Mouse (Mus musculus) brain, embryonic 18.5 days (tissue): ENCODE measurements around the gene Srxn1.
A peak's percentile ranks its signal among the peaks of the same experiment; 100 is the strongest.
"Not testable (repeated sequence)": the region's sequence is repeated elsewhere in the genome, so short reads cannot be mapped to it uniquely, and the experiment has no call there.

Source experiments
- DNase-seq: peaks from one replicate; pipeline ENCODE4 v3.0.0-alpha.2; 2012; ENCODE audit warnings: low read depth, low spot score

Gene Srxn1

GRCm38 (mm10) chr2:152105318-152106224 is at the start of gene Srxn1:
Gene Srxn1 (plus strand): TSS chr2:152105516.
- DNase-seq = no peak

- no peak for DNase-seq
Observed at GRCm38 (mm10) chr2:152056368-152057251, 48.7 kb upstream of the Srxn1 start.

DNA sequence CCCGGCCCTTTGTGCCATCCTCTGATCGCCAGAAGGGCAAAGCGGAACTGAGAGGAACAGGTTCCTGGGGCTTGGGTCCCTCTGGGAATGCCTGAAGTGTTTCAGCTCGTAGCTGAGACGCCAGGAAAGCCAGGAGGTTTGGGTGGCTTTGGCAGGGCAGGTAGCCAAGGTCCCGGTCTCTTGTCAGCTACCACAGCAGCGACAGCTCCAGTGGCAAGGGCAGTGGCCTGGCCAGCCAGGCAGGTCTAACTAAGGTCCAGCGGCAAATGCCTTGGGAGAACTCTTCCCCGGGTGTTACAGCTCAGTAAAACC is 48.1 kb upstream of the Srxn1 start:
- DNase-seq = no peak

DNA sequence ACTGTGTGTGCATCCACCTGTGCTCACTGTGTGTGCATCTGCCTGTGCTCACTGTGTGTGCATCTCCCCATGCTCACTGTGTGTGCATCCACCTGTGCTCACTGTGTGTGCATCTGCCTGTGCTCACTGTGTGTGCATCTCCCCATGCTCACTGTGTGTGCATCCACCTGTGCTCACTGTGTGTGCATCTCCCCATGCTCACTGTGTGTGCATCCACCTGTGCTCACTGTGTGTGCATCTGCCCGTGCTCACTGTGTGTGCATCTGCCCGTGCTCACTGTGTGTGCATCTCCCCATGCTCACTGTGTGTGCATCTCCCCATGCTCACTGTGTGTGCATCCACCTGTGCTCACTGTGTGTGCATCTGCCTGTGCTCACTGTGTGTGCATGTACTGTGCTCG is 42.5 kb upstream of the Srxn1 start:
- not testable (repeated sequence) for DNase-seq

GRCm38 (mm10) chr2:152068660-152069433 is 36.5 kb upstream of the Srxn1 start:
- DNase-seq = no peak

- DNase-seq = no peak
Observed at GRCm38 (mm10) chr2:152069434-152069786, 35.9 kb upstream of the Srxn1 start.

DNA sequence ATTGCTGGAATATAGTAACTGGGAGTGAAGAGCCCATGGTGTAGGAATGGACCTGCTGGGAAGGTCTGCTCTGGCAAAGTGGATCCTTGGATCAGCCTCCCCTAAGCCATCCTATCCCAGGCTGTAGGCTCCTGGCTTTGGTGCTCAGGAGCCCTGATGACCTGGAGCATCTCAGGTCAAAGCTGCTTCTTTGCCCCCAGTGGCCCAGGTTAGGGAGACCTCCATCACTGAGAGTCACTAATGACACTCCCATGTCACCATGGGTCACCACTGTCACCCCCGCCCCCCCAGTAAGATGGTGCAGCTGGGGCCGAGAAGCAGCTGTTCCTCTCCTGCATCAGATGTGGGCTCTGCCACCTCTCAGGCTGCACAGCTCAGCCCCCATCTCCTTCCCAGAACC is 35.4 kb upstream of the Srxn1 start:
- no peak for DNase-seq

DNA sequence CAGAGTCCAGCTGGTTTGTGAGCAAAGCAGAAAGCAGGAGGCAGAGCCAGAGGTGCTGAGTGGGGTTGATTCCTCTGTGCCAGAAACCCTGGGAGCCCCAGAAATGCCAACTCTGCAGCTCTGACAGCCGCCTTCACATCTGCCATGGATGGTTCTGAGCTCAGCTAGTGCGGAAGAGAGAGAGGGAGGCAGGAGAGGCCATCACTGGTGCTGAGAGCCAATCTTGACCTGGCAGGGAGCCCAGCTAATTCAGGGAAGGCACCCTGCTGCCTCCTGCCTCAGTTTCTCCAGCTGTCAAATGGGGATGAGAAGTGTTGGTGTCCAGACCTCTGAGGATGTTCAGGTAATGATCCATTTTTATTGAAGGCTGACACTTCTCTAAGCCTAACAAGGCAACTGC is 30.8 kb upstream of the Srxn1 start:
- no peak for DNase-seq

DNA sequence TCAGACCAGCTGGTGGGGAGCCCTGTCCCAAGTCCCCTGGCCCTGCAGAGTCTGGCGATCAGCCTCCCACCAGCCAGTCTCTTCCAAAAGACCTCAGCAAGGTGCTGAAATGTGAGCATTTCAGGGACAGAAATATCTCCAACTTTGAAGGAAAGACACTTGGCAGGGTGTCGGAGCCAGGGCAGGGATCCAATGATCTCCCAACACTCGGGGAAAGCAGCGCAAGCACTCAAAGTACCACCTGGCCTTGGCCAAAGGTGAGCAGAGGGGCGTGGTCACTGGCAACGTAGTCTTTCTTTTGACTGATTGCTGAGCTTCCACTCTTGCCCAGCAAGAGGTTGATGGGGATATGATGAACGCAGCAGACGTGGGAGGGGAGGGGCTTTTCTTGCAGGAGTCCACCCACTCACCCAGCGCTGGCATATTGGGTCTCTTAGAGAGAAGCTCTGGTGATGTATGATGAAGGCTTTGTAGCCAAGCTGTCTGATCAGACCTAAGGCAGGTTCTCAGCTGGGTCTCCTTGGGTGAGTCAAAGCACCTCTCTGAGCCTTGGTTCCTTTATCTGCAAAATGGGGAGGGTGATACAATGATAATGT is 29.9 kb upstream of the Srxn1 start:
- DNase-seq = no peak

- no peak for DNase-seq
Observed at GRCm38 (mm10) chr2:152077337-152077736, 28.0 kb upstream of the Srxn1 start.

GRCm38 (mm10) chr2:152080685-152081541 is 24.4 kb upstream of the Srxn1 start, which contains the start of gene Scrt2:
Gene Scrt2 (plus strand): TSS chr2:152081529.
- DNase-seq = peak; percentile 55

GRCm38 (mm10) chr2:152081641-152082448 is 23.5 kb upstream of the Srxn1 start:
- no peak for DNase-seq

- no peak for DNase-seq
Observed at GRCm38 (mm10) chr2:152082456-152083285, 22.6 kb upstream of the Srxn1 start.

DNA sequence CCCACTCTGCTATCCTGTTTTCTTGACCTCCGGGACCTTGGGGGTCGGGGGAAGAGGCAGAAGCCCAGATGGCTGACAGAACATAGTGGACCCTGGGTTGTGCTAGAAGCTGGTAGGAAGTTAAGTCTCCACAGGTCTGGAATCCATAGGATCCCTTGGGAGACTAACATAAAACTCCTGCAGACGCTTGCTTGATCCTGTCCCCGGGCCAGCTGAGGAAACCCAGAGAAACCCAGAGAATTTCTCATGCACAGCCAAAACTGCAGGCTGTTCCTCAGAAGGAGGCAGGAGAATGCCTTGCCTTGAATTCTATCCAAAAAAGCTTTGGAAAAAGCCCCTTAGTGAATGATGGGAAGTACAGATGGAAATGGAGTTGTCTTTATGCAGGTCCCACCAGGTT is 21.9 kb upstream of the Srxn1 start:
- no peak for DNase-seq

- DNase-seq = no peak
Observed at GRCm38 (mm10) chr2:152084298-152084697, 21.0 kb upstream of the Srxn1 start.

- no peak for DNase-seq
Observed at GRCm38 (mm10) chr2:152085414-152085813, 19.9 kb upstream of the Srxn1 start.

- no peak for DNase-seq
Observed at GRCm38 (mm10) chr2:152086451-152086850, 18.9 kb upstream of the Srxn1 start.

DNA sequence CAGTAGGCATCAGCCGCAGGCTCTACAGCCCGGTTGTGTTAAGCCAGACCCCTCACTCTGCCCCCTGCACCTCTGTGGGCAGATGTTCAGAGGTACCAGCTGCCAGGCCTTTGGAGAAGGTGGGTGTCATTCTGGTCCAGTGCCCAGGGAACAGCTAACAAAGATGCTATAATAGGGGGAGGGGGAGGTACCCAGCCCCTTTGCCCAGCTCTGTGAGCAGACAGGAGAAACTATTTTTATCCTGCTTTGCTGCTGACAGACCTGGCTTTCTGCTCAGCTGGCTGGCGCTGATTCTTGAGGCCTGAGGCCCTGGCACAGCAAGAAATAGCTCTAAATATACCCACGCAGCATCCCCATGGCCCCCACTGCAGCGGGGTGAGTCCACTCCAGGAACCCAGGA is 18.2 kb upstream of the Srxn1 start:
- DNase-seq = no peak

DNA sequence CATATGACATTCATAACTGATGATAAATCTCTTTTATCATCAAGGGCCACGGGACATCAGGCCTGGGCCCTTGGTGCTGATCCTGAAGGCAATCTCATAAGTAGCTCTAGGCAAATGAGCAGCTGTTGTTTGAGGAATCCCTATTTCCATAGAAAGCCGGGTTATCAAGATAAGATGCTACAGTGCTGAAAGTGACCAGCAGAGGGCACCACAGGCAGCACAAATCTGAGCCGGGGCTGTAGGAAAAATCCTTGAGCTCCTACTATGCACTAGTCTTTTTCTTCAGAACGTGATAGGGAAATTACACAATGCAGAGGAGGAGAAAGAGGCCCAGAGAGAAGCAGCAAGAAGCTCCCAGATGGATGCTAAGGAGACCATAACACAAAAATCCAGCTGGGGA is 16.2 kb upstream of the Srxn1 start:
- DNase-seq = no peak
